Mouse (Mus musculus) erythroid progenitor cell, adult 5-6 weeks (primary cell): Measurements from ENCODE around the gene Cep78. TPM values are rescaled to one million over a fixed set of nuclear protein-coding genes. Genes with fewer than 3 reads are reported as not detected.

ENCODE experiments used
- ATAC-seq: replicated peaks from 2 replicates; pipeline ENCODE4 v1.8.0; 2016; ENCODE audit warnings: moderate number of reproducible peaks, mild to moderate bottlenecking, moderate TSS enrichment, inconsistent platforms; ENCODE audit not compliant: poor library complexity, low FRiP score, severe bottlenecking
- total RNA-seq, 2 experiments: library from RNA; stranded (forward) in 1 of 2; stranded (reverse) in 1 of 2; fragments of 150-400 nt in 1 of 2; fragments of 186-747, 209-891 nt in 1 of 2; gene quantifications; 2 replicates each; pipeline versions ENCODE4 v1.2.3 to v1.2.4; 2015 to 2017; ENCODE audit warnings: low replicate concordance in 2 of 2

Cep78 gene
- total RNA-seq (2015; ENCODE audit: low replicate concordance) (2.5 and 8.4 TPM in 2 replicates), total RNA-seq (2017; ENCODE audit: low replicate concordance) (4.1 and 8.9 TPM in 2 replicates)

DNA sequence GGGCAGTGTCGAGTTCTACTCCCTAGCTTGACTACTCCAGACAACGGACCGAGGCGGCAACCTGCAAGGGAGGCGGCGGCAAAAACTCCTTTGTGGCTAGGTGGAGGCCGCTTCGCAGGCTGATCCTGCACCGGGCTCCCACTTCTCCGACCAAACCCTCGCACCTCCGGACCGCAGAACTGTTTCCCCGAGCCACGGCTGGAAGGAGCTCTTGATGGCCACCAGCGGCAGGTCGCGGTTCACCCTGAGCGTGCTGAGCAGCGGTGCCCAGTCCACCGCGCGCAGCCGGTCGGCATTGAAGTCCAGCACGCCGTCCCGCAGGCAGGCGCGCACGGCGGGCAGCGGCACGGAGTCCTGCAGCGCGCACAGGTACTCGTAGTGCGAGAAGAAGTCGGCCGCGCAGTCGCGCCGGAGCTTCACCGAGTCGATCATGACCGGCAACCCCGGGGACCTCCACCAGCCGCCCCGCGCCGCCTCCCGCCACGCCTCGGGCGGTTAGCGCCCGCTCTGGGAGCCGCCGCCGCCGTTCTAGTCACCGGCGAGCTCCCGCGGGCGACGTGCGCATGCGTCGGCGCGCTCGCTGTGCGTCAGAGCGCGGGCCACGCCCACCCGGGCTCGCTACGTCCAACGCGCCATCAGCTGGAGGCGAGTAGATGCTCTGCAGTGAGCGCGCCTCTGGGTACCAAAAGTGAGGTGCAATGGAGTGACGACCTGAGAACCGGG is at the start of gene Cep78:
TSS of gene Cep78 (minus strand) at position 541 of the 723 bp plus-strand sequence.
- peak; percentile 92 for ATAC-seq

DNA sequence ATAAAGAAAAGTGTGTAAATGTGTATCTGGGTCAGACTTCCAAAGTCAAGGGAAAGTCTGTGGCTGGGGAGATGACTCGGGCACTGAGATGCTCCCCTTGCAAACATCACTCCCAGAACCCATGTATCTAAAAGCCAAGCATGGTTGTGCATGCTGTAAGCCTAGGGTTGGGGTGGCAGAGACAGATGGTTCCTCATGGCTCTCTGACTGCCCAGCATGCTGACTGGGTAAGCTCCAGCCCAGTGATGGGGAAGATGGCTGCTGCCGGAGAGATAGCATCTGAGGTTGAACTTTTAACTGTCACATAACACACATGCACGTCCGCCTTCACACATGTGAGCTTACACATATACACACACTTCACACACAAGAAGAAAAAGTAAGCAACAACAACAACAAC is 46.5 kb upstream of the Cep78 start:
- no peak for ATAC-seq

DNA sequence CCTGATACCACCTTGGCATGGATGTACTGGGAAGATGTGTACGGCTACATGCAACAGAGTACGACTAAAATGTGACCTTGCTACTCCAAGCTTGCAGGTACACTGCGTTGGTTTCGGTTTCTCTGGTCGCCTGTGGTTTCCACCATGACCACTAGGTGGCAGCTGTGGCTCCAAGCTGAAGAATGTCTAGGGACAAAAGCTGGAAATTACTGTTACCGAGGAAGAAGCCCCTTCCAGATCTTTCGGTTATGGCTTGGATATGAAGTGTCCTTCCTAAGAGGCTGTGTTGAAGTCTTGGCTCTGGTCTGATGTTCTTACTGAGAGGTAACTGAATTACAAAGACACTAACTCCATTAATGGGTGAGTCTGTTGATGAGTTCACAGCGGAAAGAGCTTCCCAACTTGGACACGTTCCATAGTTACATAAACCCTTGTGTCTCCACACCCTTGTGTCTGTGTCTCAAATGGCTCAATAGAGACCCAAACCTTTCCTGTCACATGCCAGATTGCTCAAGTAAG is 44.5 kb upstream of the Cep78 start:
- peak; percentile 93 for ATAC-seq

DNA sequence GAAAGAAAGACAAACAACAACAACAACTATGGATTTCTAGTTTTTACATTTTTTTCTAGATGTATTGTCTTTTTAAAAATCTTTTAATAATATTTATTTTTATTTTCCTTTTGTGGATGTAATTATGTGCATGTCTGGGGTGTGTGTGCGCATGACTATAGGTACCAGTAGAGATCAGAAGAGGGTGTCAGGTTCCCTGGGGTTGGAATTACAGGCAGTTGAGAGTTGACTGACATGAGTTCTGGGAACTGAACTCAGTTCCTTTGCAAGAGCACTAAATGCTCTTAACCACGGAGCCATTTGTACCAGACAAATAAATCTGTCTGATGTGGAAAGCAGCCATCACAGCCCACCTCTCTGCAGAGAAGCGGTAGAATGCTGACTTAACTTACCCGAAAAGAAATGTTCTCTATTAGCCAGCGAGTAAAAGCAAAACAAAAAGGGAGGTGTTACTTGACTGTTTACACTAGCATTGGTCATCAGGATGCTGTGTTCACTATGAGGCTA is 44.0 kb upstream of the Cep78 start:
- ATAC-seq = peak; percentile 58; the same call in 1 of the 2 replicates

DNA sequence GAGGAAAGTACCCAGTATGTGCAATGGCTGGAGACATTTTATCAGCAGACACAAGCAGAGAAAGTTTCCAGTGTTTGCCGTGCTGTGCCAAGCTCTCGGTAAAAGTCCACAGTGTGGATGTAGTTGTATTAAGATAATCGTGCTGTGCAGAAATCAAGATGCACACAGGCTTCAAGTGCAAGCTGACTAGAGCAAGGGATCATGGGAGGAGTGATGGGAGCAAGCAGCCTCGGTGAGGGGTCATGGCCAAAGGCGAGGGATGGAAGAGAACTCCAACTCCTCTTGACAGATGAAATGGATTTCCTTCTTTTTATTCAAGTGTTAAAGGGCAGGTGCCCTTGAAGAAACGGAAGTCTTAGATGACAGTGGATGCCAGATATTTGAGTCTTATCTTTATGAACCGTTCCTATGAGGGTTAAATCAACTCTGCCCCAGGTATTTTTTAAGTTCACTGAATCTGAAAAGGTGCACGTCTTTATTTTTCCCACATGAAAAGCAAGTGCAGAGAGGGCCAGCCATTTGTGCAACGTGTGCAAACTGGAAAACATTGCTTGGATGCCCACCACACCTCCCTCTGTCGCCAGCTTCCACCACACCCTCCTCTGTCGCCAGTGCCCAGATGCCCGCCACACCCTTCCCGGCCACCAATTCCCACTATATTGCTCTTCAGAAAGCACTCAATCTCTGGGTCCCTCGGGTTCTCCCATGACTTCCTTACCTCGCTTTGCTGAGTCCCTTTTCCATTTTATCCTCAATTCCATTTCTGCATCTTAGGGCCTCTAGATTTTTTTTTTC is 43.3 kb upstream of the Cep78 start:
- 0 out of 2 replicates have a peak, but pooled peaks have one; percentile 57 for ATAC-seq

DNA sequence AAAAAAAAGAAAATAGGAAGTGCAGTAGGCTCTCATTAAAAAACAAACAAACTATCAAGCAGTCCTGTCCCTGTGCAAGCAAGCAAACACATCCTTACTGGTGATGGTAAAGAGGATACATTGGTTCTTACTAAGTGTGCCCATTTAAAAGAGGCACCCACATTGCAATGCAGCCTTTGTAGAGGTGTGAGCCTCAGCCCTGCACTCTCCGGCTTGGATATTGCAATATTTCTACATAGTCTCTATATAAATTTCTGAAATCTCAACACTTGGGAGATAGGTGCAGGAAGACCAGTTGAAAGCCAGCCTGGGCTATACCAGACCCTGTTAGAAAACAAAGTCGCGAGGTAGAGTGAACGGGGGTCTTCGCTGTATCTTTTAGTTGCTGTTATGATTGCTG is 41.5 kb upstream of the Cep78 start:
- ATAC-seq = no peak

DNA sequence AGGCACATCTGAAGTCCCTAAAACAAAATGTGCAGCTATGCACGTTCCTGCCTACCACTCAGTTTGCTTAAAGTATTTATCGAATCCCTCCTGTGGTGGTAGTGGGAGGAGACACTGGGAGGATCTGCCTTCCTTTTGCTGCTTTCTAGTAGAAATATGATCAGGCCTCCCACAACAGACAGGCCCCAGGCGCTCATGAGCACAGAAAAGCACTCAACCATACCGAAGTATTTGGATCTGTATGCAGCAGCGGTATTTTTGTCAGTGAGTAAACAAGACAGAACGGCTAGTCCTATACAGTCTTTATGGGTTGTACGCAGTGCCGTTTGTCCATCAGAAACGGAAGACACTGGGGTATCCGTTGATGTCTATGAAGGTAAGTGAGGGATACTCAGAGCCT is 37.4 kb upstream of the Cep78 start:
- no peak for ATAC-seq

DNA sequence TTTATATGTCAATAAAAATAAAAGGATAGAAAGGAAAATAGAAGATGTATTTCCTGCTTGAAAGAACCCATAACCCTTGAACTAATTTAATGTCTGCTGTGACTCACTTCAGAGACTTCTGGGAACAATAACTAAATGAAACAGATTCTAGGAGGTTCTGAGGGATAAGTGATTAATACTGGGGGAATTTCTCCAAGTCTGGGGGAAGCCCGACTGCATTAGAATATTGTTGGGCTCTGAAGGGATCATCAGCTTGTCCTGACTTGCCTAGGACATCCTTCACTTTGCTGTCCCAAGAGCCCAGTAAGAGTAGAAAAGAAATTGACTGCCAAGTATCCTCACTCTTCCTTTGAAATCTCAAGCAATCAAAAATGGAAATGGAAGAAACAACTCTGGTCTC is 31.4 kb upstream of the Cep78 start:
- ATAC-seq = no peak

DNA sequence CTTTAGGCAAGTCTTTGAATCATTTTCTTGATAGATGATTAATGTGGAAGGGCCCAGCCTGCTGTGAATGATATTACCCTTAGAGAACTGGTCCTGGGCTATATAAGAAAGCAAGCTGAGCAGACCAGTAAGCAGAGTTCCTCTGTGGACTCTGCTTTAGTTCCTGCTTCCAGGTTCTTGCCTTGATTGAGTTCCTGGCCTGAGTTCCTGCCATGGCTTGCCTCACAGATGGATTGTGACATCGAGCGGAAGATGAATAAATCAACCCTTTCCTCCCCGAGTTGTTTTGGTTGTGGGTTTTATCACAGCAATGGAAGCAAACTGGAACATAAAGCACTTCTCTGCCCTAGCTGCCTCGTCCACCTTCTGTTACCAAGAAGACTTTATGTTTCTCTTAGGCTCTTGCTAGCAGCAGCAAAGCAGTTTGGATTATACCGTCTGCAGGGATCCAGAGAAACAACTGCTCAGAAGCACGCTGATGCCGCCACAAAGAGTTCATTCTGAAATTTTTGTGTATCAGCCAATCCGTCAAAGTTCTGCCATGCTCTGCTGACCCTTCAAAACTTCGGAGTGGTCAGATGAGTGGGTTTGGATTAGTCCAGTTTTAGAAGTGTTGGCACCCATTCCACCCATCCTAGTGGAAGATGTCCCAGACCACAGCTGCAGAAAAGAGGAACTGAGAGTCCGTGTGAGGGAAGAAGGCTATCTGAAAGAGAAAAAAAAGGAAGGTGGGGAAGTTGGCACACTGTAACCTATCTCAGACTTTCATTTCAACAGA is 30.6 kb upstream of the Cep78 start:
- ATAC-seq = no peak

DNA sequence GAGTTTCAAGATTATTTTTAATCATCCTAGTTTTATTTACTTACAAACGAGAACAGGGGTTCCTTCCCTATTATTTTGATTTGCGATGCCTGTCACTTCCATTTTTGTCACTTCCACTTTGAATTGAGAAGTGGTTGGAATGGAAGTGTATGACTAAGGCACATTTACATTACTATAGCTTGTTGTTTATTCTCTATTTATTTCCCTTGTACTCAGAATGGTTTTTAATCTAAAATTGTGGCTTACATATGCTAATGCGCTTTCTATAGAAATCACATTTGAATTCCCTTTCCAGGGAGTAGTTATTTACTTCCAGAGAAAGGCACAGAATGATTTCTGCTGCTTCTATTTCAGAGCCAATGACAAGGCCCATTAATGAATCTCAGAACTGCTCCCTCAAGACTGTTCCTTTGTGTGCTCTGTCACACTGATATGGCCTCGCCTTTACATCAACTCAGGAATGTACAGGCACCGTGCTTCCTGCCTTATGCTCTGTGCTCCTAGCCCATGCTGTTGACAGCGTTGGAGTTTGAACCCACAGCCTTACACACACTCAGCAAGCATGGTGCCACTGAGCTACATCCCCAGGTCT is 25.1 kb upstream of the Cep78 start:
- ATAC-seq = no peak

DNA sequence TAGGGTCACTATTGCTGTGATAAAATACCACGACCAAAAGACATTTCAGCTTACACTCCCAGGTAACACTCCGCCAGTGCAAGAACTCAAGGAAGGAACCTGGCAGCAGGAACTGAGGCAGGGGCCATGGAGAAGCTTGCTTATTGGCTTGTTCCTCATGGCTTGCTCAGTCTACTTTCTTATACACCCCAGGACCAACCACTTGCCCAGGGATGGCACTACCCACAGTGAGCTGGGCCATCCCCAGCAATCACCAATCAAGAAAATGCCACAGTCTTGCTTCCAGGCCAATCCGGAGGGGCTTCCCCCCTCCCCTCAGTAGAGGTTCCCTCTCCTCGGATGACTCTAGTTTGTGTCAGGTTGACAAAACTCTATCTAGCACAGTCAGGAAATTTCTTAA is 24.3 kb upstream of the Cep78 start:
- no peak for ATAC-seq

DNA sequence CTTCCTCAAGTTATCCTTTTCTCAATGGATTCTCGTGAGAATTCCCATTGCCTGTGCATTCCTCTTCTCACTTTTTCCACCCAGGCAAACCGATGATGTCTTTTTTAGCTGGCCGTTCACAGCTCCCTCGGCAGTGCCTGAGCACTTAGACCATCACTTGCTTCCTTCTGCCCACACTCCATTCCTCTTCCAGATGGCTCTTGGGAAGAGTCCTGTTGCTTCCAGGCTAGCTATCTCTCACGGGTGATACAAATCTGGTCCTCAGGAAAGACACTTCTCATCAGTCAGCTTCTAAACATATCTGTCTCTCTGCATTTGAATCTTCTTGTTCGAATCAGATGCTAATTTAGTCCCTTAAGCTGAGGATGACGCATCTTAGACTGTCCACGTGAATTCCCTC is 22.3 kb upstream of the Cep78 start:
- no peak for ATAC-seq

DNA sequence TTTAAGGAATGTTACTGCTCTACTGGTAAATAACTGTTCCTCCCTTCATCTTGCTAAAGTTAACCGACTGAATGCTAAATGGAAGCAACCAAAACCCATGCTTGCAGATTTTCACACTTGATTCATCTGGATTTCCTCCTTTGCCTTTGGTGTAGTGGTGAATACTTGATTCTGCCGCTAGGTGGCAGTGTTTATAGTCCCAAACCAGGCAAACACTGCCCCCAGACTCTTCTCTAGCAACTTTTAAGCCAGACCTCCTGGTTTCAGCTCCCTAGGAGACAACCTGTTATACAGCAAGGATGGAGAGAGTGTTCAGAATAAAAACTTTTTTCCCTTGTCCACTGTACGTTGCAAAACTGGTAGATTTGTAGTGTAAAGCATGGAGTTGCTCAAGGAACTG is 13.4 kb upstream of the Cep78 start:
- ATAC-seq = 0 out of 2 replicates have a peak, but pooled peaks have one; percentile 59

DNA sequence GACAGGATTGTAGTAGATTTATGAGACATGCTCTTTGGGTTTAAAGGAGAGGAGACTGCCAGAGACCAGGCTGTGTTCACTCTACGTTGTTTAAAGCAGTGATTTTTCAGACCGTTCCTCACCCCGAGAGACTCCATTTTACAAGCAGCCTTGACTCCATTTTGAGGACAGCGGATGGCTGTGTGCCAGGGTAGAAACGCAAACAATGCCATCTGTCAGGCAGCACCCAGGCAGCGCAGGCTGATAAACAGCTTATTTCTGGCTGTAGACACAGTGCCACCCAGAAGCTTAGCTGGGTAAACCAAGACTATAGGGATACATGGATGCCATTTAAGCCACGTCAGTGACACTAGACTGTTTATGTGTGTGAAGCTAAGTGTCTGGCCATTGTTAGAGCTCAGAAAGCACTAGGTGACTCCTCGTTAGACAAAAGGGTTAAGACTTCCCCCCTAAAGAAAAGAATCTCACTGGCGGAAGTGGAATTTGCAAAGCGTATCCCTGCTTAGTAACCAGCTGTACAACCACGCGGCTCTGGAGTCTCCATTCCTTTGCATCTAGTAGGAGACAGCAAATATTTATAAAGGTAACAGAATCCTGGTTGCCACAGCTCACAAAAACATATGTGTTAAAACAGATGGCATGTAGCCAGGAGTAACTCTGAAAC is 12.2 kb upstream of the Cep78 start:
- ATAC-seq = no peak

DNA sequence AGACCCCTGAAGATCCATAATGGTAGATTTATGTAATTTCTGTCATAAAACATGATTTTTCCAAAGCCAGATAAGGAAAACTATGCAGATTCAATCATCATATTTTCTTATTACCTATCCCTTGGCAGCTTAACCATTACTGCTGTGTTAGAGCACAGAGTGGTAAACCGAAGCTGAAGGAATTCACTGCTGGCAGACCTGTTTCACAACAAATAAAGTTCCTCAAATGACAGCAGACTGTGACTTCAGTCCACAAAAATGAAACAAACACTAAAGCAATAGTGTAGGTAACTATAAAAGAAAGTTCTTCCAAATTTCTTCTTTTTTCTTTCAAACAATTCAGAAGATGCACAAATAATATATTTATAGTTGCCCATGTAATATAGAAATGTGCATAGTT is 5.3 kb upstream of the Cep78 start:
- ATAC-seq = no peak

DNA sequence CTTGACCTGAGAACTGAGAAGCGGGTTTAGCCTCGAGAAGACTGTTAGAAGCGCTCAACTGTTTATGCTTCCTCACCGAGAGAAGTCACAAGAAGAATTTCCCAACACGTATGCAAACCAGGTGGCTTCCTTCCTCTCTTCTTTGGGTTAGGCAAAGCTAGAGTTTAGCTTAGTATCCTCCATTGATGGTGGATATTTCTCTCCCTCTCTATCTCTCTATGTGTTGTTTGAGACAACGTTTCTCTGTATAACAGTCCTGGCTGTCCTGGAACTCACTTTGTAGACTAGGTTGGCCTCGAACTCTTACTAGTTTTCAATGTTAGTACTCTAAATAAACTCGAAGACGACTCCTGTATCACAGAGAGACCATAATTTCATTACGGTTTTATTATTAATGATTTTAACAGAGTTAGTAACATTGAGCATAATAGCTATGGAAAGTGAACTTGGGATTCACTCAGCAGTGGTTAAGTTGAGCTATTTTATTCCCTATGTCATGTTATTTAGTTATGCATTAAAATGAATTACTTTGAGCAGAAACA is 454 bp upstream of the Cep78 start:
- ATAC-seq = 0 out of 2 replicates have a peak, but pooled peaks have one; percentile 3

DNA sequence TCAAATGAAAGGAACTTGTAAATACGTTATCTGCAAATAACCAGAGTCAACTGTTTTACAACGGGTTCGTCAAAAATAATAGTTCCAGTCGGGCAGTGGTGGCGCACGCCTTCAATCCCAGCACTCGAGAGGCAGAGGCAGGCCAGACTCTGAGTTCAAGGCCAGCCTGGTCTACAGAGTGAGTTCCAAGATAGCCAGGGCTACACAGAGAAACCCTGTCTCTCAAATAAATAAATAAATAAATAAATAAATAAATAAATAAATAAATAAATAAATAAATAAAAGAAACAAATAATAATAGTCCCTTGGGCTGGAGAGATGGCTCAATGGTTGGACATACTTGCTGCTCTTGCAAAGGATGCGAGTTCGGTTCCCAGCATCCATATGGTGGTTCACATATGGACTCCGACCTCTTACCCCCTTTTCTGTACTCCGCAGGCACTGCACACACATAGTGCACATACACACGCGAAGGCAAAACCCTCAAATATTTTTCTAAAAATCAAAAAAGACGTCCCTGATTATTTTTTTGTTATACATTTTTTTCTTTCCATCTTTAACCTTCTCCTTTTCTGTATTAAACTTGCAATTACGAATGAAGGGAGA is 947 bp downstream of the Cep78 start:
- no peak for ATAC-seq
